Mouse (Mus musculus) cerebellum, adult 9-11 months (tissue): Measurements from ENCODE around the gene Ppp2r1b.
A peak's percentile ranks its signal among the peaks of the same experiment; 100 is the strongest.

ENCODE experiments used
- DNase-seq: peaks from one replicate; pipeline ENCODE4 v3.0.0; 2022

Gene Ppp2r1b

GRCm38 (mm10) chr9:50841079-50841789 is 3.9 kb upstream of the Ppp2r1b start:
- DNase-seq: peak; percentile 73

- no peak for DNase-seq
These were observed 446 bp downstream of the Ppp2r1b start for GRCm38 (mm10) chr9:50845547-50845946.

GRCm38 (mm10) chr9:50847133-50847532 is 2.0 kb downstream of the Ppp2r1b start:
- no peak for DNase-seq

- DNase-seq: no peak
These were observed 2.7 kb downstream of the Ppp2r1b start for GRCm38 (mm10) chr9:50847606-50848368.

- no peak for DNase-seq
These were observed 3.7 kb downstream of the Ppp2r1b start for GRCm38 (mm10) chr9:50848821-50849220.

GRCm38 (mm10) chr9:50849249-50849648 is 4.1 kb downstream of the Ppp2r1b start:
- peak; percentile 84 for DNase-seq

GRCm38 (mm10) chr9:50849755-50850154 is 4.7 kb downstream of the Ppp2r1b start:
- DNase-seq: no peak

GRCm38 (mm10) chr9:50850271-50850670 is 5.2 kb downstream of the Ppp2r1b start:
- DNase-seq: no peak

GRCm38 (mm10) chr9:50850713-50851112 is 5.6 kb downstream of the Ppp2r1b start:
- no peak for DNase-seq

- no peak for DNase-seq
These were observed 7.7 kb downstream of the Ppp2r1b start for GRCm38 (mm10) chr9:50852634-50853349.

- DNase-seq: no peak
These were observed 9.3 kb downstream of the Ppp2r1b start for GRCm38 (mm10) chr9:50854376-50854775.

- no peak for DNase-seq
These were observed 10.1 kb downstream of the Ppp2r1b start for GRCm38 (mm10) chr9:50855133-50855766.

GRCm38 (mm10) chr9:50855780-50856179 is 10.7 kb downstream of the Ppp2r1b start:
- DNase-seq: no peak

- DNase-seq: peak; percentile 90
These were observed 11.4 kb downstream of the Ppp2r1b start for GRCm38 (mm10) chr9:50856341-50857081.

GRCm38 (mm10) chr9:50857082-50857641 is 12.1 kb downstream of the Ppp2r1b start:
- no peak for DNase-seq

GRCm38 (mm10) chr9:50858681-50859080 is 13.6 kb downstream of the Ppp2r1b start:
- no peak for DNase-seq

- peak; percentile 86 for DNase-seq
These were observed 16.2 kb downstream of the Ppp2r1b start for GRCm38 (mm10) chr9:50861119-50861839.

- no peak for DNase-seq
These were observed 18.7 kb downstream of the Ppp2r1b start for GRCm38 (mm10) chr9:50863824-50864223.

- DNase-seq: no peak
These were observed 19.8 kb downstream of the Ppp2r1b start for GRCm38 (mm10) chr9:50864877-50865276.

GRCm38 (mm10) chr9:50865803-50866202 is 20.7 kb downstream of the Ppp2r1b start:
- DNase-seq: no peak

- peak; percentile 60 for DNase-seq
These were observed 21.9 kb downstream of the Ppp2r1b start for GRCm38 (mm10) chr9:50867015-50867414.
